Mouse (Mus musculus) brain, embryonic 18.5 days (tissue): ENCODE measurements at regions not wholly inside any gene's neighbourhood (a gene's known extent, or its start where the extent isn't known, plus 50 kb on each side); places are given as distances from the start of the nearest gene placed in this dataset.

ENCODE experiments used
- DNase-seq: peaks from one replicate; pipeline ENCODE4 v3.0.0-alpha.2; 2012; ENCODE audit warnings: low read depth, low spot score

- no peak for DNase-seq
Observed at GRCm38 (mm10) chr9:41391591-41392320, 230.3 kb upstream of the Ubash3b start.

DNA sequence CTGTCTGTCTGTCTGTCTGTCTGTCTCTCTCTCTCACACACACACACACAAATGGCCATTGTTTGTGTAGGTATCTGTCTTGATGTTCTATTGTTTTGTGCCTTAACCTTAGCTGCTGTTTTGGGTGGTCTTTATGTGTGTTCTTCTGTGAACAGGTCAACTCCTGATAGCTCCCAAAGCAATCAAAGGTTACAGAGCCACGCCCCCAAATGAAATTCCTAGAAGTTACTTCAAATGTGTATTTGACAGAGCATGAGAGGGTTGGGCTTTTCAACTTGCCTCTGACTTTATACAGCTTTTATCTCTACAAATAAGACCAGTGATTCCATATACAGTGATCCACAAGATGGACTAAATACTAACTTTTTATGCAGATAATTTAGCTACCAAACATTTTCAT lies 217.8 kb upstream of the Ubash3b start:
- no peak for DNase-seq

DNA sequence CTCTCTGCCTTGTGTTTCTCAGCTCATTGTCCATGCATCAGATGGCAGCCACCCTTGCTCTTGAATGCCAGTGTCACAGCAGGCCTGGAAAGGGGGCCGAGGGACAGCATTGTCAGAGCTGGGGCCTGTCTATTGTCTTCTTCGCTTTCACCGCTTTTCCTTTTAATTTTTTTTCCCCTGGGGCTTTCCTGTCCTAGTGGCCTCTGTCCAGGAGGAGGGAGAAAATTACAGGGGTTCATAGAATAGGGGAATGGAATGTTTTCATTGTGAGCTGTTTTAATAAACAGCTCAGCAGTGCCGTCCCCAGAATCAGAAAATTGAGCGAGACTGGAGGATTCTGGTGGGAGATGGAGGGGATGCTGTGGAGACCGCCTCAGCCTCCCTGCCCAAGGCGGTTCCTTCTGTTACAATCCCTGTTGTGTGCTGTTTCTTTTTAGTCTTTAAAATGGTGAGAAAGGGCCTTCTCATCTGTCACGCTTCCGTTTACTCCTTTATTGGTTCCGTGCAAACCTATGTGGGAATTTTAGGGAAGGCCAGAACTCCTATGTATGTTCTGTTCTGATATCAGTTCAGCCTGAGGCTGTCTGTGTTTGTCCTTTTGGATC lies 217.2 kb upstream of the Ubash3b start:
- DNase-seq = no peak

GRCm38 (mm10) chr9:41377701-41378626 lies 216.5 kb upstream of the Ubash3b start:
- DNase-seq = no peak

- DNase-seq = no peak
Observed at GRCm38 (mm10) chr9:41376948-41377700, 215.6 kb upstream of the Ubash3b start.

- no peak for DNase-seq
Observed at GRCm38 (mm10) chr9:41375984-41376651, 214.6 kb upstream of the Ubash3b start.

DNA sequence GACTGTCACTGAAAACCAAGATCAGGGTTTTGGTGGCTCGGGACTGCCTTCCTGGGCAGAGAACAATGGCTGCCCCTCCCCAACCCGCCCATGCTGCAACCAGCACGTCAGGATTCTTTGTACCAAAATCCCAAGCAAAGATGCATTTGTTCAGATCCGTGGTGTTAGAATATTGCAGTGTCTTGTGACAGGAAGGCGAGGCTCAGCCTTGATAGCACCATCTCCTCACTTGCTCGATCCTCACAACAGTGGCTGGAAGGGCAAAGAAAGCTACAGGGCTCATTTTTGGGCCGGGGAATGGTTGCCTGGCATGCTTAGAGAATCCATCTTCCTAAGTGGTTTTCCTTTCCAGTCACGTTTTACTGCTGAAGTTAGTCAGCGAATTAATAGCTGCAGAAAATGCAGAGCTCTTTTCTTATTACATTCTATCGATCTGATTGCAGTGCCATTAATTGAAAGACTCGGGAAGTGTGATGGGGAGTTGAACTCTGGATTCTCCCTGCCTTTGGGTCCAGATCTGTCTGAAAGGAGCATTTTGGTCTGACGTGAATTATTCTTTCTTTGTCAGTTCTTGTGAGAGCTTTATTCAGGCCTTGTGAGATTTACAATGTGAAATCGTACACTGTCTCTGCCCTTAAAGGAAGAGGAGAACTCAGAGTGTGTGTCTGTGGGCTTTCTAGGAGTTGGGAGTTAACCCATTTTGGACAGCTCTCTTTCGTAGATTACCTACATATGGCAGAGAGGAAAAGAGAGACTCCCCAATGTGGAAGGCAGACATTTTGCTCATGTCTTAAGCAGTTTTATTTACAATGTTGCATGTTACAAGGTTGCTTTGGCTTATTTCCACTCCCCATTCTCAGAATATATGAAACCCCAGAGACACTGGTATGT lies 213.3 kb upstream of the Ubash3b start:
- no peak for DNase-seq

- no peak for DNase-seq
Observed at GRCm38 (mm10) chr9:41366405-41366804, 204.9 kb upstream of the Ubash3b start.

GRCm38 (mm10) chr9:41365251-41365650 lies 203.8 kb upstream of the Ubash3b start:
- DNase-seq = no peak

DNA sequence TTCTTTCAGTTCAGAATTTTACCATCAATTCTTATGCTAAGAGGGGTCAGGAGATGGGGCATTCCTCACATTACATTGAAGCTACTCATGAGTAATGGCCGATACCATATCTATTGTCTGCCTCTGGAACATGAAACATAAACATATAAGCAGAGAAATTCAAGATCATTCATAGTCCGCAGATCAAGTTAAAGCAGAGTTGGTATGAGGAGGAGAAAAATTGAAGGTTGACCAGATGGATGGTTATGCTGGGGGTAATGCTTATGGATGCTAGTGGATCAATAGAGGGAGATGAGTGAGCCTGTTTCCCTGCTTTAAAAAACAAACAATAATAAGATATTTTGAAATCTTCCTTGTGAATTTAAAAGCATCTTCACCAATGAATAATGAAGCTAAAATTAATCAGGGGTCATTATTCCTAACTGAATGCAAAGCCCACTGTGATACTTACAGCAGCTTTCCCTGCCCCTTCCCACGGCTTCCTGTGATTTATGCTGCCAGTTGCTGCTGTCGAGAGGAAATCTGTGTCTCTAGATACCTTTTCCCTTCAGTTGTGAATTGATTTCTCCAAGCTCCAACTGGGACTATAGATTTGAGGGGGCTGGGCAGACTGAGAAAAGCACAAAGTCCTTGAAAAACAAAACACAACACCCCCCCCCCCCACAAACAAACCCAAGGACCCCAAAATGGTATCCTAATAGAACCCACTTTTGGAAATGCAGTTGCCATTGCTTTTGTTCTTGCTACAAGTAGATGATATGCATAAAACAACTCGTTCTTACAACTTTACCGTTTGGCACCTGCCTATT lies 203.1 kb upstream of the Ubash3b start:
- DNase-seq = no peak

DNA sequence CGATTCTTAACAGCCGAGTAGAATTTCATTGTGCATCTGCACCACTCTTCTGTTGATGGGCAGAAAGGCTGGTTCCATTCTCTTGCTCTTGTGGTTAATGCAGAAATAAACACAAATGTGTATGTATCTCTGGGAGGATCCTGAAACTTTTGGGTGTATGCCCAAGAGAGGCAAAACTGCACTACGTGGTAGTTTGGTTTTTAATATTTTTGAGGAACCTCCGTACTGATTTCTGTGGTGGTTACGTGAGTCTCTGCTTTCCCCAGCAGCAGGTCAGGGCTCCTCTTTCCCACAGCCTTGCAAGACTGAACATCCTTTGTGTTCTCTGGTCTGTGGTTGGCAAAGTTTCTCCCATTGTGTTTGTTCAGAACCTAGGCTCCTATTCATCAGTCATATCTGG lies 198.9 kb upstream of the Ubash3b start:
- no peak for DNase-seq

DNA sequence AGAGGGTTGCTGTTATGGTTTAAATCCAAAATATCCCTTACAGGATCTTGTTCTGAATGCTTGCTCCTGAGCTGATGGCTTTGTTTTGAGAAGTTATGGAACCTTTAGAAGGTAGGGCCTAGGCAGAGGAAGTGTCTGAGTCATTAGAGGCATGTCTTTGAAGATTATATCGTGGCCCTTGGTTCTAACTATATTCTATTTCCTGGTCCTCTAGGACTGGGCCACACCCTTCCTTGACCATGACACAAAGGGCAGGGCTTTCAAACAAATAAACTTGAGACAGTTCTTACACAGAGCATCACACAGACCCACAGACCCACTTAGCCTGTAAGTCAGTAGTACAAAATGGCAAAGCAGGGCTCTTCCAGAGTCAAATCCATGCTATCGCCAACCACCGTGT lies 197.8 kb upstream of the Ubash3b start:
- DNase-seq = no peak

DNA sequence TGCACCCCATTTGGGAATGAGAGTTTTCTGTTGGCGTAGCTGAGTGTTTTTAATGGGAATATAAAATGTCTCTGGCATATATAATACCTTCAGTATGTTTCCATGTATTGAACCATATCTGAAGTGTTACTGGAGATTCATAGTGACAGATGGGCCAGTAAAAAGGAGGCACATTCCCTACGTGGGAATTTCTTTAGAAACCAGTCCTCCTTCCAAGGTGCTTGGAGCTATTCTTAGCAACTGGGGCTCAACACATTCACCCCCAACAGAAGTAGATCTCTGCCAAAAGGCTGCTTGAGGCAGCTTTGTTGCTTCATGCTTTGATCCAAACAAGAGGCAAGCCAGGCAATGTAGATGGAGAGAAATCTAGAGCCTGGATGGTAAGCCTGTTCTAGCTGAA lies 183.8 kb upstream of the Ubash3b start:
- DNase-seq = peak; percentile 62

DNA sequence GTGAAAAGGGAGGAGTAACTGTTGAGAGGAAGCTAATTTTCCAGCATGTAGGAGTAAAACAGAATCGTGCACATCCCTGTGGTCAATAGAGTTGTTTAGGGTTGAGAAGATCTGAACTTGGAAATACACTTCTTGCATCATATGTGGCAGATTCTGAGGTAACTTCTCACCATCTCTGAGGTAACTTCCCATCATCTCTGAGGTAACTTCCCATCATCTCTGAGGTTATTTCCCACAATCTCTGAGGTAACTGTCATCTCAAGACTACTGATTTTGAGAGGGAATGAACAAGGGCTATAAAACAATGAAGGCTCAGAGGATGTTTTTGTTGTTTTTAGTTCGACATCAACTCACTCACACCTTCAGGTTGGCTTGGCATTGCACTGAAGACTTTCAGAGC lies 175.9 kb upstream of the Ubash3b start:
- no peak for DNase-seq

DNA sequence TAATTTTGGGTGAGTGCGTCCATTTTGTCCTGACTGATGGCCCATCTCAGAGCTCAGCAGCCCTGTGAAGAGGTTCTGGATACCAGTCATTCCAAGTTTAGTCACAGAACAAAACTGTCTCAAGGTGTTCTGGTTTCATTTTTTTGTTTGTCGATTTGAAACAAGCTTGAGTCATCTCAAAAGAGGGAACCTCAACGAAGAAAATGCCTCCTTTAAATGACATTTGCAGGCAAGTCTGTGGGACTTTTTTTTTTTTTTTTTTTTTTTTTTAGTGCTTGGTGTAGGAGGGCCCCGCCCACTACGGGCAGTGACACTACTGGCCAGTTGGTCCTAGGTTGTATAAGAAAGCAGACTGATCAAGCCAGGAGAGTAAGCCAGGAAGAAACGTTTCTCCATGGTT lies 175.3 kb upstream of the Ubash3b start:
- no peak for DNase-seq

DNA sequence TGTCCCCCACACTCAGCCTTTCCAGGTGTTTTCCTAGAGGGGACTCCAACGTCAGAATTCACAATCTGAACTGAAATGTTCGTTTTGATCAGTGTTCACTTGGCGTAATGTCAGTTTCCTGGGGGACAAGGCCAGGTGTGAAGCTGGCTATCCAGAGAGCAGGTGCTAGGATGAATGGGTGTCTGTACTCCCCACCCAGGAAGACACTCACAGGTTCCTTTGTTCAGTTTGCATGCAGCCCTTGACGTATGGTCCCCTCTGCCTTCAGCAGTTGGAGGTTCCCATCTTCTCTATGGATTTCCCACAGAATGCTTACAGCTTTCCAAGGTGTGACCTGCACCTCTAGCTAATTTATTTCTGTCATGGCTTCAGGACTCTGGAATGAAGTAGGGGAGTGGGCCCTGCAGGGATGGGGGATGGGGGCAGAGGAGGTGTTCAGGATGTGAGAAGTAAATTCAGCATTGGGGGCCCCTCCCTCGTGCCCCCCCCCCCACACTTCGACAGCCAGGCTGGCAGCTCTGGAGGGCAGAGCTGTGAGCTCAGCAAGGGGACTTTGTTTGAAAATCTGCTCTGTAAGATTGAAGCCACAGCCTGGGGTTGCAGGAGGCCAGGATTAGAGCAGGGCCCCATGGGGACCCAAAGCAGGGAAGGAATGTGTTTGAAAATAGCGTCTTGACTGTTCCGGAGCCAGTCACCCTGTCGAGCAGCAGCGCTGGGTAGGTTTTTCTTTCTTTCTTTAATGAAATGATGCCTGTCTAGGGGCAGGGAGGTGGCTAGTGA lies 173.2 kb upstream of the Ubash3b start:
- DNase-seq = no peak

GRCm38 (mm10) chr9:41333526-41333925 lies 172.0 kb upstream of the Ubash3b start:
- no peak for DNase-seq

DNA sequence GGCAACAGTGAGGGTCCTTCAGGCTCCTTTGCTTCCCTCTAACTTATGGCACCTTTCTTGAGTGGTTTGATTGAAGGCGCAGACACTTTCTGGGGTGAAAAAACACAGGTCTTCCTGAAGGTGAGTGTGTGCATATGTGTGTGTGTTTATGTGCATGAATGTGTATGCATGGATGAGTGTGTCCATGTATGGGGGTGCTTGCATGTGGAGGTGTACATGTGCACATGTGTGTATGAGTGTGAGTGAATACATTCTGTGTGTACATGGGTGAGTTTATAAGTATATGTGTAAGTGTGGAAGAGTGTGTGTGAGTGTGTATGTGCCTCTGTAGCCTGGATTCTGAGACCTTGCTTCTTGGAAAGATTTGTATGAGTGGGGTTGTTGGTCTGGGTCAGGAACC lies 167.5 kb upstream of the Ubash3b start:
- DNase-seq = no peak

DNA sequence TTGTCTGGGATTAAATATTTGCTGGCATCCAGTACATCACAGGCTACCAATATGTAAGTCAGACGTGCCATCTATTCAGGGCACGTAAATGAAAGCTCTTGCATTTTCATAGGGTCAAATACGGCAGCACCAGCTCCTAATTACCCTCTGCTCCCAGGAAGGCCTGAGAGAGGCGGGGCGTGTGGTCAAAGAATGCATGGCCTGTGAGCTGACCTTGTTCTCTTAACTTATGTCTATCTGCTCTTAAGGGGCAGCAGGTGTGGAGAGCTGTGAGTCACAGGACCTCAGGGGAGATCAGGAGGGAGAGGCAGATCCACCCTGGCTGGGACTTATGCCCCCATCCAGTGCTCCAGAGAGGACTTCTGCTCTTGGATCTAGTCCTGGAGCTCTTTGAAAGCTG lies 167.0 kb upstream of the Ubash3b start:
- no peak for DNase-seq
